9 mouse cellular contexts compared by ENCODE assay signal in the genomic region with DNA sequence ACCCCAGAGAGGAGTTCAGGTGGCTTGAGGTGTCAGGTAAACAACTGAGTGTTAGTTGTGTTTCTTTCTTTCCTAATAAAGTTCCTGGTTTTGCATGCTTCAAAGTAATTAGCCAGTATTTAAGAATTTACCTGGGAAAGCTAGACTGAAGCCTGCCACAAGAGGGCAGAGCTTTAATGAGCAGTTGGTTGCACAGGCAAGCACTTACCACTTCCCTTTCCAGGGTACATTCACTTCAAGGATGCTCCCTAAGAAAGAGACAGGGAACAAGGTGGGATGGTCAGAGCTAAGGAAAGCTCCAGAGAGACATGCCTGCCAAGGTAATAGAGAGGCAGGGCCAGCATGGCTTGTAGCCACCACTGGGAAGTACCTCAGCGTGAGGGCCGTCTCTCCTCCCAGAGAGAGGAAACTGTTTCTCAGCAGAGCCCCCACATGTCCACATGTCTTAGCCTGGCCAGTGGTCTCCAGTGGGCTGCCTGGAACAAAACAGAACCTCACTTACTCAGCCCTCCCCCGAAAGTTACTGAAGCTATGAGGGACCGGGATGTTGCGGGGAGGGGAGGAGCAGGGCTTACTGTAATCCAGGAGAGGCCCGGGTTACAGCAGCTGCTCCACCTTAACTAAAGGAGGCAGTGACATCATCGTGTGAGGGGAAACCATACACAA.
A peak's percentile ranks its signal among the peaks of the same experiment; 100 is the strongest.
DNase-seq lines count a peak whose midpoint lies in the region; ATAC-seq and TF ChIP-seq lines count a peak whose summit lies in the region.
"Had no signal": no experiment of that assay in that cellular context is flagged by ENCODE, and none has a peak within 500 bp of the region (broad histone marks: within the 10 kb centered on the region; RNA-seq: fewer than 3 reads in every experiment).

No protein-coding gene starts in this region.

- 40% methylated on average over 7 of the region's 7 CpGs for WGBS in heart, embryonic 12.5 days
- 34% methylated on average over 7 of the region's 7 CpGs for WGBS in kidney, embryonic 16.5 days
- 40% methylated on average over 7 of the region's 7 CpGs for WGBS in lung, embryonic 14.5 days

- TF ChIP-seq CTCF in MEL (IDR thresholded peaks at IDR 0.05 in 2 of 3, conservative IDR thresholded peaks at IDR 0.05 in 1 of 3; ENCODE audit: control insufficient read depth in 1 of 3, insufficient read depth in 1 of 3, low read depth in 2 of 3, low read length in 3 of 3, poor library complexity in 1 of 3, severe bottlenecking in 1 of 3): peak; percentile 67 to 81 (median 69)
- TF ChIP-seq CTCF in lung, embryonic 14.5 days (IDR thresholded peaks at IDR 0.05; ENCODE audit: low read depth): peak; percentile 81

- peak; percentile 76 for TF ChIP-seq RAD21 in MEL (IDR thresholded peaks at IDR 0.05; ENCODE audit: low read depth, low read length)

- no peaks in the 10 kb centered on the region for H3K79me2 ChIP-seq in MEL (ENCODE audit: control insufficient read depth, insufficient read depth, low read length, poor library complexity)

- H3K36me3 ChIP-seq in MEL (ENCODE audit: control insufficient read depth in 1 of 2, insufficient read depth in 2 of 2, low read length in 2 of 2): no peaks in the 10 kb centered on the region
- H3K36me3 ChIP-seq in heart, embryonic 12.5 days: no peaks in the 10 kb centered on the region
- H3K36me3 ChIP-seq in kidney, embryonic 16.5 days (ENCODE audit: insufficient read depth, low read length): no peaks in the 10 kb centered on the region
- H3K36me3 ChIP-seq in lung, embryonic 14.5 days (ENCODE audit: insufficient read depth): no peaks in the 10 kb centered on the region
- H3K36me3 ChIP-seq: liver, embryonic 15.5 days had no signal

- no peak for TF ChIP-seq POLR2A in MEL (IDR thresholded peaks at IDR 0.05; ENCODE audit: control insufficient read depth in 1 of 2, insufficient read depth in 1 of 2, low read depth in 1 of 2, low read length in 2 of 2, poor library complexity in 1 of 2)

- peaks cover 3 to 7% of the 10 kb centered on the region in 2 experiments for H3K27me3 ChIP-seq in MEL (ENCODE audit: control insufficient read depth in 1 of 2, insufficient read depth in 2 of 2, low read length in 2 of 2)
- no peaks in the 10 kb centered on the region for H3K27me3 ChIP-seq in heart, embryonic 12.5 days (replicated peaks)
- no peaks in the 10 kb centered on the region for H3K27me3 ChIP-seq in kidney, embryonic 16.5 days (ENCODE audit: insufficient read depth, low read length)
- no peaks in the 10 kb centered on the region for H3K27me3 ChIP-seq in lung, embryonic 14.5 days (ENCODE audit: insufficient read depth, low read length)
- H3K27me3 ChIP-seq: liver, embryonic 15.5 days had no signal

- H3K9ac ChIP-seq in MEL (ENCODE audit: control insufficient read depth, low read depth, low read length, poor library complexity, severe bottlenecking): no peak overlapping the region
- H3K9ac ChIP-seq in heart, embryonic 12.5 days: 0 out of 2 replicates have a peak overlapping the region, but pooled peaks have one; percentile 13
- H3K9ac ChIP-seq in kidney, embryonic 16.5 days (replicated peaks; ENCODE audit: low read length): no peak overlapping the region
- H3K9ac ChIP-seq in lung, embryonic 14.5 days: no peak overlapping the region
- H3K9ac ChIP-seq: liver, embryonic 15.5 days had no signal

- DNase-seq in adrenal gland, adult (ENCODE audit: inconsistent age in 2 of 2, low spot score in 1 of 2): peak; percentile 40 to 86
- no peak for DNase-seq in adrenal gland, postnatal 4 days (ENCODE audit: low spot score in 2 of 2)
- peak; percentile 55 for DNase-seq in MEL (ENCODE audit: low read depth, low spot score)
- peak; percentile 83 to 86 for DNase-seq in cerebellum, postnatal 10 days
- DNase-seq in lung, embryonic 14.5 days: peak; percentile 83
- peak; percentile 54 to 72 for DNase-seq in right cerebral cortex, postnatal 10 days (ENCODE audit: low spot score in 2 of 2)

- H3K27ac ChIP-seq in MEL (ENCODE audit: control insufficient read depth, low read depth, low read length): no peak overlapping the region
- no peak overlapping the region for H3K27ac ChIP-seq in heart, embryonic 12.5 days (ENCODE audit: poor library complexity, severe bottlenecking)
- H3K27ac ChIP-seq in kidney, embryonic 16.5 days (ENCODE audit: low read length): no peak overlapping the region
- H3K27ac ChIP-seq in lung, embryonic 14.5 days (ENCODE audit: low read depth): no peak overlapping the region
- H3K27ac ChIP-seq: liver, embryonic 15.5 days had no signal

- ATAC-seq in heart, embryonic 12.5 days (ENCODE audit: insufficient number of reproducible peaks, low FRiP score): no peak
- ATAC-seq in kidney, embryonic 16.5 days (ENCODE audit: low FRiP score, low TSS enrichment): peak; percentile 61
- ATAC-seq in lung, embryonic 14.5 days (ENCODE audit: insufficient read depth): no peak

- H3K4me1 ChIP-seq in MEL (ENCODE audit: control insufficient read depth in 1 of 2, insufficient read depth in 2 of 2, low read length in 2 of 2): no peaks in the 10 kb centered on the region
- H3K4me1 ChIP-seq in heart, embryonic 12.5 days (replicated peaks): peaks cover 6% of the 10 kb centered on the region
- 0 out of 2 replicates have a peak, but pooled peaks cover 3% of the 10 kb centered on the region for H3K4me1 ChIP-seq in kidney, embryonic 16.5 days (ENCODE audit: insufficient read depth, low read length)
- no peaks in the 10 kb centered on the region for H3K4me1 ChIP-seq in lung, embryonic 14.5 days (ENCODE audit: insufficient read depth)
- H3K4me1 ChIP-seq: liver, embryonic 15.5 days had no signal

- no peak for TF ChIP-seq EP300 in MEL (IDR thresholded peaks at IDR 0.05; ENCODE audit: low read depth in 1 of 2, low read length in 2 of 2)

- H3K4me2 ChIP-seq in heart, embryonic 12.5 days: peak overlapping the region; percentile 40; the same call in 1 of the 2 replicates
- no peak overlapping the region for H3K4me2 ChIP-seq in kidney, embryonic 16.5 days (replicated peaks; ENCODE audit: low read depth, low read length)
- H3K4me2 ChIP-seq in lung, embryonic 14.5 days: no peak overlapping the region
- H3K4me2 ChIP-seq: liver, embryonic 15.5 days had no signal

- H3K9me3 ChIP-seq in MEL (replicated peaks; ENCODE audit: insufficient read depth, low read length): no peaks in the 10 kb centered on the region
- no peaks in the 10 kb centered on the region for H3K9me3 ChIP-seq in heart, embryonic 12.5 days (replicated peaks)
- H3K9me3 ChIP-seq in kidney, embryonic 16.5 days (ENCODE audit: low read length): no peaks in the 10 kb centered on the region
- H3K9me3 ChIP-seq in lung, embryonic 14.5 days (ENCODE audit: low read depth, low read length): no peaks in the 10 kb centered on the region
- H3K9me3 ChIP-seq: liver, embryonic 15.5 days had no signal

- H3K4me3 ChIP-seq in MEL (ENCODE audit: control insufficient read depth in 1 of 2, insufficient read depth in 1 of 2, low read depth in 2 of 2, low read length in 2 of 2): no peak overlapping the region
- no peak overlapping the region for H3K4me3 ChIP-seq in heart, embryonic 12.5 days
- H3K4me3 ChIP-seq in kidney, embryonic 16.5 days (ENCODE audit: low read length): no peak overlapping the region
- H3K4me3 ChIP-seq in lung, embryonic 14.5 days (ENCODE audit: low read depth, low read length): no peak overlapping the region
- H3K4me3 ChIP-seq: liver, embryonic 15.5 days had no signal

TF ChIP-seq in MEL, 35 proteins besides CTCF, POLR2A, EP300 and RAD21:
- TF ChIP-seq GATA1 (IDR thresholded peaks at IDR 0.05; ENCODE audit: low read depth, low read length) (no peak), ZNF384 (IDR thresholded peaks at IDR 0.05; ENCODE audit: low read depth, low read length) (no peak), SIN3A (IDR thresholded peaks at IDR 0.05; ENCODE audit: low read length) (no peak), SMC3 (IDR thresholded peaks at IDR 0.05; ENCODE audit: low read depth, low read length) (peak; percentile 94), ZC3H11A (IDR thresholded peaks at IDR 0.05; ENCODE audit: low read depth, low read length) (peak; percentile 54), ZKSCAN1 (IDR thresholded peaks at IDR 0.05; ENCODE audit: low read depth, low read length) (no peak), RCOR1 (IDR thresholded peaks at IDR 0.05; ENCODE audit: low read depth, low read length) (no peak)

Comparison
In these comparisons a context has a peak if more than half of its experiments do, and no peak if none do; other contexts are left out.
1. DNase-seq: peak in adrenal gland, adult (2 of 2), MEL (single experiment), cerebellum, postnatal 10 days (2 of 2), lung, embryonic 14.5 days (single experiment) and right cerebral cortex, postnatal 10 days (2 of 2); none in adrenal gland, postnatal 4 days (0 of 2).